Mouse (Mus musculus): ENCODE data around the gene Akr1b3. TPM values are rescaled to one million over a fixed set of nuclear protein-coding genes. Genes with fewer than 3 reads are reported as not detected.

Gene Akr1b3
- total RNA-seq, 2 experiments from 2014 or later = 161 to 169 TPM

DNA sequence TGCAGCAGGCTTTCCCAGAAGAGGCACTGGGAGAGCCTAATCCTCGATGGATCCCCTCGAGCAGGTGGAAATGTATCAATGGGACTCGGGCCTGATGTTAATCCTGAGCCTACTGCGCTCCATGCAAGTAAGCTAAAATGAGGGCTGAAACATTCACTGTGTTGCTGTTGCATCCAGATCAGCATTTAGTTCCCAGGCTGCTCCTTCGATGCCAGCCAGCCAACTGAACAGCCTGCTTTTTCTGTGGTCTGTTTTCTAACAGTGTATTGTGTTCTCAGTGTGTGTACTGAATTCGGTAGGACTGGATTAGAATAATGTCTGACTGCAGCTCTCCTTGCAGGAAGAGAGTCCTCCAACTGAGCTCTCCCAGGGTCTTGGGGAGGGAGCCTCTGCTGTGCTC lies 46.6 kb downstream of the Akr1b3 start:
- no peak for DNase-seq

DNA sequence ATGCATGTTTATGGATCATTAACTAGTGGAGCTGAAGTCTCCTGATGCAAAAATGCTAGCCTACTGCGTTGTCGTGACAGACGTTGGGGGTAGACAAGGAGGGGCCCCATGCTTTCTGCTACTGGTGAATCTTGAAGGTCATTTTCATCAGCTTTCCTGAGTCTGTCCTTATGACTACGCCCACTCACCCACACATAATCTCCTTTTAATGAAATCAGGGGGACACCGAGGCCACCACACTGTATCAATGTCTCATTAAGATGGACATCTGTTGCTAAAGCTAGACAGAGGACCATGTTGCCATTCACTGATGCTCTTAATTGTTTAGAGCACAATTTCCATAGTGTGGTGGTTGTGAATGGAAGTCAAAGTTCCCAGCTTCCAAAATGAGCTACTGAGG lies 58.7 kb downstream of the Akr1b3 start:
- no peak for DNase-seq

Other genes with a start within 250 kb of the Akr1b3 start
- gene Slc35b4, start 140.4 kb downstream of the Akr1b3 start, total RNA-seq (2021) = 1 to 10 TPM; 5.9 to 8.7 TPM
- gene Akr1b8, start 36.6 kb upstream of the Akr1b3 start, total RNA-seq (2021) = 1 to 10 TPM; 1.6 to 3.7 TPM
- gene Akr1b10, start 66.7 kb upstream of the Akr1b3 start, total RNA-seq (2021) = 10 to 100 TPM; 47.3 to 53.4 TPM
- not detected for gene Akr1b7, start 94.9 kb upstream of the Akr1b3 start, total RNA-seq (2021)
- gene Bpgm, start 158.7 kb upstream of the Akr1b3 start, total RNA-seq (2021) = 10 to 100 TPM; 70.9 to 77.3 TPM